ENCODE assay signal across 9 mouse cellular contexts in the genomic region with DNA sequence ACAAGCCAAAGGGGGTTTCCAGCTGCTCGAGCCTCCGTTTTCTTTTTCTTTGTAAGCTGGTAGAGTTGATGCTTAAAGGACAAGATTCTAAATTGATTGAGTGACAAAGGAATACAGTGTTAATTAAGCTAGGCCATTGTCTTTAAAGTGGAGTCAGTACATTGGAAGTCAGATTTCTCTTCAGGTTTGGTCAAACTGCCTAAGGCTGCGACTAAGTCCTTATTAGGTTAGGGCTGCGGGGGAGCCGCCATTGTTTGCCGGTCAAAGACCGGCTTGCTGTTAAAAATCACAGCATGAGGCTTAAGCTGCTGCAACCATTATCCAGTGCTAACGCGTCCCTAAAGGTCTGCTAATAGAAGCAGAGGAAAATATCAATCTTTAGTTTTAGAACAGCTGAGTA.
DNase-seq lines count a peak whose midpoint lies in the region; ATAC-seq and TF ChIP-seq lines count a peak whose summit lies in the region.
"Had no signal": no experiment of that assay in that cellular context is flagged by ENCODE, and none has a peak within 500 bp of the region (broad histone marks: within the 10 kb centered on the region; RNA-seq: fewer than 3 reads in every experiment).

No protein-coding gene starts in this region.

- H3K9me3 ChIP-seq in embryonic facial prominence, embryonic 12.5 days, result no peaks in the 10 kb centered on the region
- H3K9me3 ChIP-seq in hindbrain, embryonic 15.5 days, result no peaks in the 10 kb centered on the region
- no peaks in the 10 kb centered on the region for H3K9me3 ChIP-seq in midbrain, embryonic 13.5 days
- no peaks in the 10 kb centered on the region for H3K9me3 ChIP-seq in lung, postnatal 0 days (ENCODE audit: low read length)

- peak overlapping the region; percentile 23; the same call in 1 of the 2 replicates for H3K4me2 ChIP-seq in embryonic facial prominence, embryonic 12.5 days (replicated peaks)
- H3K4me2 ChIP-seq in hindbrain, embryonic 15.5 days, result peak overlapping the region; percentile 18
- peak overlapping the region; percentile 38 for H3K4me2 ChIP-seq in midbrain, embryonic 13.5 days (replicated peaks)
- no peak overlapping the region for H3K4me2 ChIP-seq in lung, postnatal 0 days (replicated peaks; ENCODE audit: low read depth, low read length)
- H3K4me2 ChIP-seq: lung, embryonic 14.5 days had no signal

- 9% methylated on average over 9 of the region's 9 CpGs for WGBS in embryonic facial prominence, embryonic 12.5 days
- 3% methylated on average over 9 of the region's 9 CpGs for WGBS in hindbrain, embryonic 15.5 days
- 3% methylated on average over 9 of the region's 9 CpGs for whole genome bisulfite sequencing in midbrain, embryonic 13.5 days
- WGBS in lung, postnatal 0 days, result 32% methylated on average over 9 of the region's 9 CpGs

- peak; percentile 20 for DNase-seq in WW6 (ENCODE audit: low read depth, low spot score)
- DNase-seq in adrenal gland, adult 18-20 months (ENCODE audit: low spot score in 2 of 2), result no peak
- DNase-seq in kidney, postnatal 36 days, result no peak
- DNase-seq in lung, postnatal 0 days (ENCODE audit: low spot score), result no peak
- DNase-seq: lung, embryonic 14.5 days had no signal

- peaks cover 6% of the 10 kb centered on the region; the same call in 1 of the 2 replicates for H3K4me1 ChIP-seq in embryonic facial prominence, embryonic 12.5 days
- H3K4me1 ChIP-seq in hindbrain, embryonic 15.5 days (replicated peaks), result peaks cover 16% of the 10 kb centered on the region
- H3K4me1 ChIP-seq in midbrain, embryonic 13.5 days (replicated peaks), result peaks cover 36% of the 10 kb centered on the region
- H3K4me1 ChIP-seq in lung, postnatal 0 days (ENCODE audit: insufficient read depth, low read depth, low read length), result no peaks in the 10 kb centered on the region

- H3K9ac ChIP-seq in embryonic facial prominence, embryonic 12.5 days, result no peak overlapping the region
- H3K9ac ChIP-seq in hindbrain, embryonic 15.5 days, result no peak overlapping the region
- 0 out of 2 replicates have a peak overlapping the region, but pooled peaks have one; percentile 11 for H3K9ac ChIP-seq in midbrain, embryonic 13.5 days (replicated peaks)
- H3K9ac ChIP-seq in lung, postnatal 0 days (replicated peaks; ENCODE audit: low read depth), result no peak overlapping the region
- H3K9ac ChIP-seq: lung, embryonic 14.5 days had no signal

- TF ChIP-seq EP300 in lung, postnatal 0 days (IDR thresholded peaks at IDR 0.05), result no peak

- no peak for ATAC-seq in embryonic facial prominence, embryonic 12.5 days (ENCODE audit: insufficient number of reproducible peaks, insufficient read depth, low FRiP score, low TSS enrichment)
- ATAC-seq in hindbrain, embryonic 15.5 days (ENCODE audit: low FRiP score, low read depth), result no peak
- ATAC-seq in midbrain, embryonic 13.5 days, result peak; percentile 55
- no peak for ATAC-seq in monocyte, adult 5-6 weeks (replicated peaks; ENCODE audit: insufficient number of reproducible peaks, low FRiP score, low TSS enrichment, poor library complexity, severe bottlenecking)
- ATAC-seq in lung, postnatal 0 days, result no peak

- TF ChIP-seq CTCF in lung, postnatal 0 days (IDR thresholded peaks at IDR 0.05), result no peak

- H3K27ac ChIP-seq in embryonic facial prominence, embryonic 12.5 days, result no peak overlapping the region
- H3K27ac ChIP-seq in hindbrain, embryonic 15.5 days (replicated peaks), result peak overlapping the region; percentile 30; the same call in 1 of the 2 replicates
- peak overlapping the region; percentile 54; the same call in 1 of the 2 replicates for H3K27ac ChIP-seq in midbrain, embryonic 13.5 days
- no peak overlapping the region for H3K27ac ChIP-seq in lung, postnatal 0 days (ENCODE audit: low read length)

- no peak overlapping the region for H3K4me3 ChIP-seq in embryonic facial prominence, embryonic 12.5 days
- H3K4me3 ChIP-seq in hindbrain, embryonic 15.5 days, result no peak overlapping the region
- H3K4me3 ChIP-seq in midbrain, embryonic 13.5 days (replicated peaks), result no peak overlapping the region
- H3K4me3 ChIP-seq in lung, postnatal 0 days (ENCODE audit: low read depth, low read length), result no peak overlapping the region

- no peaks in the 10 kb centered on the region for H3K36me3 ChIP-seq in embryonic facial prominence, embryonic 12.5 days
- H3K36me3 ChIP-seq in hindbrain, embryonic 15.5 days, result no peaks in the 10 kb centered on the region
- no peaks in the 10 kb centered on the region for H3K36me3 ChIP-seq in midbrain, embryonic 13.5 days
- H3K36me3 ChIP-seq in lung, postnatal 0 days (ENCODE audit: insufficient read depth, low read length), result no peaks in the 10 kb centered on the region

- no peaks in the 10 kb centered on the region for H3K27me3 ChIP-seq in embryonic facial prominence, embryonic 12.5 days
- H3K27me3 ChIP-seq in hindbrain, embryonic 15.5 days, result no peaks in the 10 kb centered on the region
- H3K27me3 ChIP-seq in midbrain, embryonic 13.5 days, result no peaks in the 10 kb centered on the region
- no peaks in the 10 kb centered on the region for H3K27me3 ChIP-seq in lung, postnatal 0 days (replicated peaks; ENCODE audit: insufficient read depth, low read length)

Comparison
In these comparisons a context has a peak if more than half of its experiments do, and no peak if none do; other contexts are left out.
1. H3K27ac ChIP-seq: peak in hindbrain, embryonic 15.5 days (single experiment) and midbrain, embryonic 13.5 days (single experiment); none in embryonic facial prominence, embryonic 12.5 days (single experiment) and lung, postnatal 0 days (single experiment).